Mouse (Mus musculus): ENCODE results near the gene Ripor1.

DNA sequence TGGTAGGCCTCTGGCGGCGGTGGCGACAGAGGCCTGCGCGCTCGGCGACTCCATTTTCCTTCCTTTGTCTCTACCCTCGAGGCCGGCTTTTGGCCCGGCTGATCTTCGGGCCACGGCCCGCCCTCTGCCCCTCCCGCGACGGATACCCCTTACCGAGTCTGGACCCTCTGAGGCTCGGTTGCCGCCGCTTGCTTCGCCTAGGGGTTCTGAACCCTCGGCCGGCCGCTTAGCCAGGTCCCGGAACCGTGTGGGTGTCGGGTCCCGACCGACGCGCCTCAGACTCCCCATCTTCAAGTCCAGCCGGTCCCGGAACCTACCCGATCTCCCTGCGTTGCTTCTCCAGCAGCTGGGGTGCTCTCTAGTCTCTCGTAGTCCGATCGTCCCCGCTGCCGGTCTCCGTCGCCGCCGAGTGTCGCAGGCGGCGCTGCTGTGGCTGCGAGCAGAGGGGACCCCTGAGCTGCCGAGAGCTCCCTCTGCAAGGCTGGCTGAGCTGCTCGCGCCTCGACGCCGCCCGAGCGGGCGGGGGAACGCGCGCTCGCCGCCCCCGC lies 32.0 kb downstream of the Ripor1 start, which contains the start of gene Agrp:
- no peak for TF ChIP-seq POLR2A (IDR thresholded peaks at IDR 0.05; ENCODE audit: low read depth, low read length)
- TF ChIP-seq CTCF (IDR thresholded peaks at IDR 0.05; ENCODE audit: extremely low read depth, insufficient read length, insufficient replicate concordance, low read depth, low read length), result no peak
